Mouse (Mus musculus) small intestine, adult 2 months (tissue): ENCODE results near the gene Crlf1.

Source experiments
- CTCF ChIP-seq: fragments of 200-500 bp; IDR thresholded peaks from 2 replicates; pipeline ENCODE4 v1.5.1; 2012; ENCODE audit warnings: low read depth, mild to moderate bottlenecking, control low read depth, inconsistent platforms, low read length, moderate library complexity, mixed read lengths; ENCODE audit not compliant: insufficient replicate concordance, insufficient read length; ENCODE audit errors: extremely low read depth
- POLR2A ChIP-seq: fragments of 200-500 bp; IDR thresholded peaks from 2 replicates; pipeline ENCODE4 v1.6.1; 2012; ENCODE audit warnings: low read depth, mild to moderate bottlenecking, control low read depth, inconsistent platforms, low read length, moderate library complexity

DNA sequence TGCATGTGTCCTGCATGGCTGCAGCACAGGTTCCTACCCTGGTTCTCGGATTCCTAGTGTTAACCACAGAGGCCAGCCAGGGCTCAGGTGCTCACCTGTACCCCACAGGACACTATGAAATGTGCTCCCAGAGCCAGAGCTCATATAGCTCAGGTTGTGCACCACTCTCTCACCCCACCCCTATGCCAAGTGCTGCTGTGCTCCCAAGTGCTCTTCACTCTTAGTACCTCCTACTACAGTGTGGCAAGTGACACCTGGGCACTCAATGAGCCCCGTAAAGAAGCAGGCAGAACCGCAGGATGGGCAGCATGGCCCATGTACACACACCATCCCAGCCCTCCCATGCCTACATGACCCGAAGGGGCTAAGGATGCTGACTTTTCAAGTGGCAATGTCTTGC lies 24.2 kb upstream of the Crlf1 start:
- TF ChIP-seq CTCF (no peak), POLR2A (no peak)
